Mouse (Mus musculus): ENCODE measurements around the gene Sod3.

DNA sequence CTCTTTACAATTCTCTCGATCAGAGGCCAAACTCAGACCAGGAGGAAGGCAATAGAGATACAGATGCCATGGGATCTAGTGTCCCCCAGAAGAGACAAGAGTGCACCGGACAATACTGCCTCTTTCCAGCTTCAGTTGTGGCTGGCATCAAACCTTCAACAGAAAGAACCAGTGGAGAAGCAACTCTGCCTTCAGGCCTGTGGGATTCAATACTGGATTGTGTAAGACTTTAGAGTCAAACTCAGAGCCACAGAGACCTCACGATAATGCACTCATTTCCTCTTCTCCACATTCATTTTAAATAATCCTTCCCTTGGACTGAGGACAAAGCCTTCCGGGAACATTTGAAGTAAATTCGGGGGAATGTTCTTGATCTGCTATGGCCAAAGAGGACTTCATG lies 10.9 kb upstream of the Sod3 start:
- TF ChIP-seq POLR2A (IDR thresholded peaks at IDR 0.05; ENCODE audit: borderline replicate concordance, insufficient read depth, low read length) (no peak), CTCF (IDR thresholded peaks at IDR 0.05; ENCODE audit: borderline replicate concordance, insufficient read depth, low read depth, low read length) (no peak)

All from cerebellum, adult 2 months (tissue).